Mouse (Mus musculus): Measurements from ENCODE around the gene Zfp719. TPM values are rescaled to one million over a fixed set of nuclear protein-coding genes. Genes with fewer than 3 reads are reported as not detected.

Zfp719 gene
- polyA plus RNA-seq, 2 experiments from 2014 or later: 10.9 to 12.9 TPM

- no peak for ATAC-seq
Measured at GRCm38 (mm10) chr7:43607743-43608287, 28.4 kb downstream of the Zfp719 start.

GRCm38 (mm10) chr7:43608316-43608824 is 29.0 kb downstream of the Zfp719 start:
- ATAC-seq: no peak

- ATAC-seq: no peak
Measured at GRCm38 (mm10) chr7:43613816-43614551, 34.6 kb downstream of the Zfp719 start.

GRCm38 (mm10) chr7:43622927-43623326 is 43.5 kb downstream of the Zfp719 start:
- no peak for ATAC-seq

- ATAC-seq: no peak
Measured at GRCm38 (mm10) chr7:43623819-43624218, 44.4 kb downstream of the Zfp719 start.

- ATAC-seq: no peak
Measured at GRCm38 (mm10) chr7:43625065-43625464, 45.7 kb downstream of the Zfp719 start.

- no peak for ATAC-seq
Measured at GRCm38 (mm10) chr7:43625794-43626422, 46.5 kb downstream of the Zfp719 start.

- no peak for ATAC-seq
Measured at GRCm38 (mm10) chr7:43633940-43634339, 54.5 kb downstream of the Zfp719 start.

- no peak for ATAC-seq
Measured at GRCm38 (mm10) chr7:43634500-43634899, 55.1 kb downstream of the Zfp719 start, which contains the start of gene Ceacam18. Ceacam18 (plus strand) TSS chr7:43634707.

GRCm38 (mm10) chr7:43636194-43636593 is 56.8 kb downstream of the Zfp719 start:
- ATAC-seq: no peak

- ATAC-seq: no peak
Measured at GRCm38 (mm10) chr7:43637118-43637517, 57.7 kb downstream of the Zfp719 start.

- no peak for ATAC-seq
Measured at GRCm38 (mm10) chr7:43642587-43642986, 63.2 kb downstream of the Zfp719 start.

Other genes starting within 250 kb of the Zfp719 start
- not detected for gene Siglecf, start 228.3 kb upstream of the Zfp719 start, polyA plus RNA-seq (2017; shearing (Covaris generic))
- gene Siglecg, start 171.4 kb upstream of the Zfp719 start, polyA plus RNA-seq (2017; shearing (Covaris generic)): 1 to 10 TPM in 1 of 2 experiments, not detected in 1; 2.5 TPM
- gene Lim2, start 151.9 kb upstream of the Zfp719 start, polyA plus RNA-seq (2017; shearing (Covaris generic)): not detected
- gene Nkg7, start 142.5 kb upstream of the Zfp719 start, polyA plus RNA-seq (2017; shearing (Covaris generic)): 100 to 1,000 TPM; 106 to 121 TPM
- gene Cldnd2, start 138.8 kb upstream of the Zfp719 start, polyA plus RNA-seq (2017; shearing (Covaris generic)): not detected
- 100 to 1,000 TPM; 177 to 184 TPM for gene Etfb, start 135.5 kb upstream of the Zfp719 start, polyA plus RNA-seq (2017; shearing (Covaris generic))
- gene Gm45233, start 135.5 kb upstream of the Zfp719 start, polyA plus RNA-seq (2017; shearing (Covaris generic)): not detected
- gene Vsig10l, start 116.5 kb upstream of the Zfp719 start, polyA plus RNA-seq (2017; shearing (Covaris generic)): 1 to 10 TPM; 1.7 to 3.2 TPM
- gene Iglon5, start 89.5 kb upstream of the Zfp719 start, polyA plus RNA-seq (2017; shearing (Covaris generic)): under 1 TPM in 1 of 2 experiments, not detected in 1; 0.15 TPM
- gene 4931406B18Rik, start 73.7 kb upstream of the Zfp719 start, polyA plus RNA-seq (2017; shearing (Covaris generic)): not detected
- gene Cd33, start 35.2 kb upstream of the Zfp719 start, polyA plus RNA-seq (2017; shearing (Covaris generic)): not detected
- 1 to 10 TPM; 6.4 TPM for gene Zfp658, start 17.4 kb upstream of the Zfp719 start, polyA plus RNA-seq (2017; shearing (Covaris generic))
- gene Zfp819, start 27.6 kb downstream of the Zfp719 start, polyA plus RNA-seq (2017; shearing (Covaris generic)): not detected
- gene Ceacam18, start 55.1 kb downstream of the Zfp719 start, polyA plus RNA-seq (2017; shearing (Covaris generic)): not detected
- 1 to 10 TPM in 1 of 2 experiments, under 1 TPM in 1; 0.28 to 1.3 TPM for gene Siglece, start 80.6 kb downstream of the Zfp719 start, polyA plus RNA-seq (2017; shearing (Covaris generic))
- 1 to 10 TPM; 1.7 to 2.2 TPM for gene Ctu1, start 92.4 kb downstream of the Zfp719 start, polyA plus RNA-seq (2017; shearing (Covaris generic))
- gene Klk14, start 110.8 kb downstream of the Zfp719 start, polyA plus RNA-seq (2017; shearing (Covaris generic)): not detected
- gene Klk13, start 133.0 kb downstream of the Zfp719 start, polyA plus RNA-seq (2017; shearing (Covaris generic)): not detected
- not detected for gene Klk12, start 189.3 kb downstream of the Zfp719 start, polyA plus RNA-seq (2017; shearing (Covaris generic))
- gene Klk11, start 195.0 kb downstream of the Zfp719 start, polyA plus RNA-seq (2017; shearing (Covaris generic)): 1 to 10 TPM in 1 of 2 experiments, not detected in 1; 1.0 TPM
- under 1 TPM in 1 of 2 experiments, not detected in 1; 0.23 TPM for gene Klk10, start 201.4 kb downstream of the Zfp719 start, polyA plus RNA-seq (2017; shearing (Covaris generic))
- gene Klk9, start 212.3 kb downstream of the Zfp719 start, polyA plus RNA-seq (2017; shearing (Covaris generic)): not detected
- gene Klk8, start 218.0 kb downstream of the Zfp719 start, polyA plus RNA-seq (2017; shearing (Covaris generic)): 100 to 1,000 TPM; 136 to 138 TPM
- under 1 TPM in 1 of 2 experiments, not detected in 1; 0.23 TPM for gene Klk7, start 231.7 kb downstream of the Zfp719 start, polyA plus RNA-seq (2017; shearing (Covaris generic))
- not detected for gene Klk6, start 244.9 kb downstream of the Zfp719 start, polyA plus RNA-seq (2017; shearing (Covaris generic))